Mouse (Mus musculus): ENCODE measurements around the gene Siae. TPM values are rescaled to one million over a fixed set of nuclear protein-coding genes. Genes with fewer than 3 reads are reported as not detected.
A peak's percentile ranks its signal among the peaks of the same experiment; 100 is the strongest.

The Siae gene
- polyA plus RNA-seq, 1 experiment from 2014 or later, result 6.5 TPM

- WGBS, result under 1% methylated on average over 32 of the region's 32 CpGs
- Histone ChIP-seq H3K36me3 (replicated peaks) (peaks cover 13% of the 10 kb centered on the region), H3K4me3 (peak overlapping the region; percentile 46), H3K9me3 (peaks cover 7% of the 10 kb centered on the region; the same call in 1 of the 2 replicates), H3K27me3 (ENCODE audit: poor library complexity, severe bottlenecking) (peaks cover 83% of the 10 kb centered on the region), H3K27ac (peak overlapping the region; percentile 26; the same call in 1 of the 2 replicates), H3K4me1 (peaks cover 42% of the 10 kb centered on the region)
- DNase-seq (ENCODE audit: extremely low spot score, low spot score), result peak; percentile 57
These were observed 25.2 kb upstream of the Siae start for GRCm38 (mm10) chr9:37530031-37530887.

- Histone ChIP-seq H3K27ac (peak overlapping the region; percentile 26; the same call in 1 of the 2 replicates), H3K27me3 (ENCODE audit: poor library complexity, severe bottlenecking) (peaks cover 74% of the 10 kb centered on the region), H3K4me1 (peaks cover 42% of the 10 kb centered on the region), H3K36me3 (replicated peaks) (peaks cover 5% of the 10 kb centered on the region), H3K4me3 (peak overlapping the region; percentile 46), H3K9me3 (peaks cover 4% of the 10 kb centered on the region; the same call in 1 of the 2 replicates)
- WGBS, result under 1% methylated on average over 31 of the region's 31 CpGs
- DNase-seq (ENCODE audit: extremely low spot score, low spot score), result peak; percentile 64
These were observed 24.4 kb upstream of the Siae start for GRCm38 (mm10) chr9:37530888-37531705.

- Histone ChIP-seq H3K27me3 (ENCODE audit: poor library complexity, severe bottlenecking) (peaks cover 70% of the 10 kb centered on the region), H3K4me3 (no peak overlapping the region)
These were observed 18.6 kb upstream of the Siae start for GRCm38 (mm10) chr9:37536851-37537250.

GRCm38 (mm10) chr9:37537658-37538250 is 17.7 kb upstream of the Siae start:
- Histone ChIP-seq H3K27ac (no peak overlapping the region), H3K4me1 (peaks cover 18% of the 10 kb centered on the region), H3K9me3 (no peaks in the 10 kb centered on the region), H3K27me3 (ENCODE audit: poor library complexity, severe bottlenecking) (peaks cover 70% of the 10 kb centered on the region), H3K4me3 (no peak overlapping the region), H3K36me3 (replicated peaks) (no peaks in the 10 kb centered on the region)
- 79% methylated on average over 5 of the region's 5 CpGs for WGBS
- DNase-seq (ENCODE audit: extremely low spot score, low spot score), result no peak

More at GRCm38 (mm10) chr9:37536851-37537250, 18.6 kb upstream of the Siae start:
- no peak for DNase-seq (ENCODE audit: extremely low spot score, low spot score)
- H3K27ac ChIP-seq, result no peak overlapping the region
- H3K9me3 ChIP-seq, result no peaks in the 10 kb centered on the region
- peaks cover 18% of the 10 kb centered on the region for H3K4me1 ChIP-seq
- 85% methylated on average over 4 of the region's 4 CpGs for WGBS
- H3K36me3 ChIP-seq (replicated peaks), result no peaks in the 10 kb centered on the region

GRCm38 (mm10) chr9:37539170-37540025 is 16.1 kb upstream of the Siae start, which contains the start of gene Vsig2:
Vsig2 (plus strand) TSS chr9:37539255.
- no peak within 1 kb of the TSS for H3K27ac ChIP-seq
- H3K4me3 ChIP-seq, result no peak within 1 kb of the TSS
- no peaks in the 10 kb centered on the region for H3K9me3 ChIP-seq
- H3K27me3 ChIP-seq (ENCODE audit: poor library complexity, severe bottlenecking), result peaks cover 79% of the 10 kb centered on the region
- no peak for DNase-seq (ENCODE audit: extremely low spot score, low spot score)
- 47% methylated on average over 23 of the region's 23 CpGs for WGBS
- peaks cover 24% of the 10 kb centered on the region for H3K4me1 ChIP-seq
- H3K36me3 ChIP-seq (replicated peaks), result no peaks in the 10 kb centered on the region

- Histone ChIP-seq H3K27ac (no peak overlapping the region), H3K27me3 (ENCODE audit: poor library complexity, severe bottlenecking) (peaks cover 88% of the 10 kb centered on the region), H3K9me3 (no peaks in the 10 kb centered on the region), H3K4me3 (no peak overlapping the region), H3K36me3 (replicated peaks) (no peaks in the 10 kb centered on the region), H3K4me1 (peaks cover 32% of the 10 kb centered on the region)
- DNase-seq (ENCODE audit: extremely low spot score, low spot score), result no peak
- 91% methylated on average over 4 of the region's 4 CpGs for WGBS
These were observed 15.3 kb upstream of the Siae start for GRCm38 (mm10) chr9:37540226-37540625.

- H3K4me3 ChIP-seq, result no peak overlapping the region
- 88% methylated on average over 6 of the region's 6 CpGs for whole genome bisulfite sequencing
- DNase-seq (ENCODE audit: extremely low spot score, low spot score), result no peak
- H3K27me3 ChIP-seq (ENCODE audit: poor library complexity, severe bottlenecking), result peaks cover 95% of the 10 kb centered on the region
- no peaks in the 10 kb centered on the region for H3K9me3 ChIP-seq
- peaks cover 39% of the 10 kb centered on the region for H3K4me1 ChIP-seq
- no peaks in the 10 kb centered on the region for H3K36me3 ChIP-seq (replicated peaks)
- H3K27ac ChIP-seq, result no peak overlapping the region
These were observed 14.6 kb upstream of the Siae start for GRCm38 (mm10) chr9:37540701-37541575.

GRCm38 (mm10) chr9:37541851-37542642 is 13.5 kb upstream of the Siae start:
- WGBS, result 78% methylated on average over 7 of the region's 7 CpGs
- peaks cover 40% of the 10 kb centered on the region for H3K4me1 ChIP-seq
- H3K9me3 ChIP-seq, result no peaks in the 10 kb centered on the region
- no peak overlapping the region for H3K27ac ChIP-seq
- H3K27me3 ChIP-seq (ENCODE audit: poor library complexity, severe bottlenecking), result peaks cover 97% of the 10 kb centered on the region
- no peak overlapping the region for H3K4me3 ChIP-seq
- no peaks in the 10 kb centered on the region for H3K36me3 ChIP-seq (replicated peaks)
- DNase-seq (ENCODE audit: extremely low spot score, low spot score), result no peak

- H3K4me1 ChIP-seq, result peaks cover 31% of the 10 kb centered on the region
- peaks cover 100% of the 10 kb centered on the region for H3K27me3 ChIP-seq (ENCODE audit: poor library complexity, severe bottlenecking)
- peak overlapping the region; percentile 45 for H3K4me3 ChIP-seq
- no peak for DNase-seq (ENCODE audit: extremely low spot score, low spot score)
- 33% methylated on average over 12 of the region's 12 CpGs for WGBS
- no peaks in the 10 kb centered on the region for H3K9me3 ChIP-seq
- H3K27ac ChIP-seq, result no peak overlapping the region
- no peaks in the 10 kb centered on the region for H3K36me3 ChIP-seq (replicated peaks)
These were observed 11.5 kb upstream of the Siae start for GRCm38 (mm10) chr9:37543869-37544440.

GRCm38 (mm10) chr9:37544447-37545165 is 10.9 kb upstream of the Siae start:
- H3K27me3 ChIP-seq (ENCODE audit: poor library complexity, severe bottlenecking), result peaks cover 100% of the 10 kb centered on the region
- DNase-seq (ENCODE audit: extremely low spot score, low spot score), result peak; percentile 56
- 0 out of 2 replicates have a peak overlapping the region, but pooled peaks have one; percentile 30 for H3K27ac ChIP-seq
- H3K36me3 ChIP-seq (replicated peaks), result no peaks in the 10 kb centered on the region
- peak overlapping the region; percentile 45 for H3K4me3 ChIP-seq
- H3K4me1 ChIP-seq, result peaks cover 24% of the 10 kb centered on the region
- H3K9me3 ChIP-seq, result no peaks in the 10 kb centered on the region
- under 1% methylated on average over 29 of the region's 29 CpGs for WGBS

All from forebrain, embryonic 10.5 days (tissue).